Mouse (Mus musculus): ENCODE measurements at regions not wholly inside any gene's neighbourhood (a gene's known extent, or its start where the extent isn't known, plus 50 kb on each side); places are given as distances from the start of the nearest gene placed in this dataset.

DNA sequence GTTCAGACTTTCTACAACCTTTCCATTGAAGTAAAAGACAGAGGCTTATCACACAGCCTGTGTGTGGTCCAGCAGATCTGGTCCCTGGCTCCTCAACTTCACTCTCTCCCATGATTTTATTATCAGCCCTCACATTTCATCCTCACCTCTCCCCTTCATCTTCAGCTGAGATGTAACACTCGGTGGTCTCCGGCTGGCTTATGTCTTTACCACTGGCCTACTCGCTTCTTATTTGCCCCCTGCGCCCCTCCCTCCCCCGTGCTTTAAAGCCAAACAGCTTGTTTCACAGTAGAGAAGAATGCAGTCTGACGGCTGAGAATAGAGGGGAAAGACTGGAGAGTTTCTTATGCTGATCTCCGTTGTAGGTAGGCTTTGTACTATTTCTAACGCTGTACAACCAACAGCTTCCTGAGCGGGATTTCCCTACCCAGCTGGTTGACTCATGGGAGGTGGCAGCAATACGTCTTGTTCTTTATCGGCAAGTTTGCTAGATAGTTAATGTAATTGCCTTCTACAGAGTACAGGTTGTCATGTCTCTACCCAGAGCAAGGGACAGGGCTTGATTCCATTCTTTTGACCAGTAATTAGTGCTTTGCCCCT, 152.9 kb upstream of the Cmc1 start:
- Histone ChIP-seq H3K4me1 (replicated peaks; ENCODE audit: control insufficient read depth, insufficient read depth, low read length) (no peaks in the 10 kb centered on the region), H3K9ac (ENCODE audit: low read depth, low read length) (no peak overlapping the region), H3K27ac (ENCODE audit: low read depth, low read length) (no peak overlapping the region), H3K36me3 (ENCODE audit: control insufficient read depth, insufficient read depth) (no peaks in the 10 kb centered on the region), H3K4me2 (replicated peaks; ENCODE audit: low read depth) (no peak overlapping the region), H3K9me3 (ENCODE audit: control insufficient read depth) (no peaks in the 10 kb centered on the region), H3K27me3 (replicated peaks; ENCODE audit: control insufficient read depth, insufficient read depth, low read length) (no peaks in the 10 kb centered on the region), H3K4me3 (ENCODE audit: low read depth, low read length) (no peak overlapping the region)
- no peak for TF ChIP-seq CTCF (IDR thresholded peaks at IDR 0.05; ENCODE audit: low read depth)
- ATAC-seq, result no peak
- 67% methylated on average over 11 of the region's 11 CpGs for WGBS

DNA sequence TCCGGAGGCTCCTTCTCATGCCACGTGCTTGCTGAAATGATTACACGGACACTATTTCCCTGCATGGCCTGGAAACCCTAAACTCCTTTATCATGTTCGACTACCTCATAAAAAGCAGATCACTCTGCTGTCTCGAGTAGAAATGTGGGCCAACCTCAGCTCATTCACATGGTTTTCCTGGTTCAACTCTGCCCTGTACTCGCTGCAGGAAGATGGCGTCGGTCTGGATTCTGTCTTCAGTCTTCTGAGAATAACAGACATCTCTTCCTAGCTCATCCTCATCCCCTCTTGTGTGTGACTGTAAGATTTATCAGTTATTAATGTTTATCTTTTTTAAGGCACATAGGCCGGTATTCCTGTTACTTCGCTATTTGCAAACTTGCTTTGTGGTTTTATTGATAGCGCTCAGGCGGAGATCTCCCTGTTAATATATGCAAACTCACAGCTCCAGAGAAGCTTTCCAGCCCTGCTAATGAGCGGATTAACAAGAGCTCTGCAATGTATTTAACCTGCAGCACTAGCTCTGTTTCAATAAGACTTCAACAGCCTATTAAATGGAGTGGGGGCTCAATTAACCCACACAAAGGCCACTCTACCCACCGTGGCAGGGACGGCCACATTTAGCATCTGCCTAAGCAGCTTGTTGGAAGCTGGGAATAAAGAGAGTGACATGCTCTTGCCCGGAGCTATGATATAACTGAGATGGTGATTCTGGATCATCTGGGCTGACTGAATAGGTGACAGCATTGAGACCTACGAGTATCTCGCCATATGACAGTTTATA, 159.5 kb upstream of the Eomes start:
- TF ChIP-seq CTCF (IDR thresholded peaks at IDR 0.05; ENCODE audit: low read depth), result no peak
- Histone ChIP-seq H3K9me3 (ENCODE audit: control insufficient read depth) (no peaks in the 10 kb centered on the region), H3K36me3 (ENCODE audit: control insufficient read depth, insufficient read depth) (no peaks in the 10 kb centered on the region), H3K4me3 (ENCODE audit: low read depth, low read length) (no peak overlapping the region), H3K4me2 (replicated peaks; ENCODE audit: low read depth) (no peak overlapping the region), H3K27me3 (replicated peaks; ENCODE audit: control insufficient read depth, insufficient read depth, low read length) (no peaks in the 10 kb centered on the region), H3K9ac (ENCODE audit: low read depth, low read length) (no peak overlapping the region), H3K27ac (ENCODE audit: low read depth, low read length) (no peak overlapping the region), H3K4me1 (replicated peaks; ENCODE audit: control insufficient read depth, insufficient read depth, low read length) (no peaks in the 10 kb centered on the region)
- 80% methylated on average over 18 of the region's 18 CpGs for WGBS
- ATAC-seq, result no peak

DNA sequence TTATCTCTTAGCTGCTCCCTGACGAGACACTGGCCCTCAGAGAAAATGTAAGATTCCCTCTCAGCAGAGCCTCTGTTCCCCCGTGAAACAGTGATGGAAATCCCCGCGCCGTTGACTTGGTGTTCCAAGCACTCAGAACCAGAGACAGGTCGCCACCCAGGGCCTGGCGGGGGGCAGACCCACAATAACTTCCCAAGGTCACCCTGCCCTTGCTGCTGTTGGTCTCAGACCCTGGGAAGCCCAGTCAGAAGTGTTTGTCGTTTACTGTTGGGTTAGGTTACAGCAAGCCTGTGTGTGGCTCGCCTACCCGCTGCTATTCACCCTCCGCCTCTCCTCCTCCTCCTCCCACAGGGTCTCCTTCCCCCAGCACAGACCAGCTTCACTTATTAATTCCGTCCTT, 154.2 kb upstream of the Eomes start:
- WGBS, result 54% methylated on average over 12 of the region's 12 CpGs
- Histone ChIP-seq H3K4me1 (replicated peaks; ENCODE audit: control insufficient read depth, insufficient read depth, low read length) (no peaks in the 10 kb centered on the region), H3K27ac (ENCODE audit: low read depth, low read length) (no peak overlapping the region), H3K27me3 (replicated peaks; ENCODE audit: control insufficient read depth, insufficient read depth, low read length) (no peaks in the 10 kb centered on the region), H3K36me3 (ENCODE audit: control insufficient read depth, insufficient read depth) (no peaks in the 10 kb centered on the region), H3K4me3 (ENCODE audit: low read depth, low read length) (no peak overlapping the region), H3K9ac (ENCODE audit: low read depth, low read length) (no peak overlapping the region), H3K9me3 (ENCODE audit: control insufficient read depth) (no peaks in the 10 kb centered on the region), H3K4me2 (replicated peaks; ENCODE audit: low read depth) (no peak overlapping the region)
- no peak for TF ChIP-seq CTCF (IDR thresholded peaks at IDR 0.05; ENCODE audit: low read depth)
- ATAC-seq, result no peak

DNA sequence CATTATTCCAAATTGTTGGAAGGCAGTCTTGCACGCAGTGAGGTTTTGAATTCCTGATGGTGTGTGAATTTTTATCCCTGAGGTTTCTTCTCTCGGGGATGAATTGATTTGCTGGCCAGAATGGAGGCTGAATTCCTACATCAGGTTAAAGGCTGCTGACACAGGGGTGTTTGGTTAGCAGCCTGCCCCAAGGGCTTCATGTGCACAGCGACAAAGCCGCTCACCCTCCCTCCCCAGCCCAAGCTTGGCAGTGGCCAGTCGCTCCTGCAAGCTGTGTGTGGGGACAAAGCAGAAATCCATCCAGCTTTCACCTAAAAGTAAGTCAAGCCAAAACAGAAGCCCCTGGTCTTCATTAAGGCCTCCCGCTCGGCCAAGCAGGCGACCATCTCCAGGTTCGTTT, 151.4 kb upstream of the Eomes start:
- Histone ChIP-seq H3K27ac (ENCODE audit: low read depth, low read length) (no peak overlapping the region), H3K27me3 (replicated peaks; ENCODE audit: control insufficient read depth, insufficient read depth, low read length) (no peaks in the 10 kb centered on the region), H3K4me3 (ENCODE audit: low read depth, low read length) (no peak overlapping the region), H3K36me3 (ENCODE audit: control insufficient read depth, insufficient read depth) (no peaks in the 10 kb centered on the region), H3K4me1 (replicated peaks; ENCODE audit: control insufficient read depth, insufficient read depth, low read length) (no peaks in the 10 kb centered on the region), H3K9ac (ENCODE audit: low read depth, low read length) (no peak overlapping the region), H3K4me2 (replicated peaks; ENCODE audit: low read depth) (no peak overlapping the region), H3K9me3 (ENCODE audit: control insufficient read depth) (no peaks in the 10 kb centered on the region)
- ATAC-seq, result no peak
- WGBS, result 76% methylated on average over 9 of the region's 9 CpGs
- TF ChIP-seq CTCF (IDR thresholded peaks at IDR 0.05; ENCODE audit: low read depth), result no peak

DNA sequence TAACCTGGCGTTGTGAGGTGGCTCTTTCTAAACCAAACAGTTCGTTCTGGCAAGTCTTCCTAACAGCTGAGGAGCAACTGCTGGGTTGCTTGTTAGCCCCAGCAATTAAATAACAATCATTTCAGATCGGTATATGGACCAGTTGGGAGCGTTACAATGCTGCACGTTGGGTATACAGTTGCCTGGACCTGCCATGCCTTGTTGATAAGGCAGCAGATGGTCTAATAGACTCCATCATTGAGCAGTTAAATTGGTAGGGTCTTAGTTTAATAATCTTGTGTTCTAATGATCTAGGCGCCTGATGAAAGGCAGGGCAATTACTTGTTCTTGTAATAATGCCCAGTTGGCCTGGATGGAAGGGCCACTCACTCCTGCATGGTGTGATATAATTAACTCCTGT, 150.1 kb upstream of the Eomes start:
- no peaks in the 10 kb centered on the region for H3K9me3 ChIP-seq (ENCODE audit: control insufficient read depth)
- no peaks in the 10 kb centered on the region for H3K4me1 ChIP-seq (replicated peaks; ENCODE audit: control insufficient read depth, insufficient read depth, low read length)
- H3K36me3 ChIP-seq (ENCODE audit: control insufficient read depth, insufficient read depth), result no peaks in the 10 kb centered on the region
- H3K4me3 ChIP-seq (ENCODE audit: low read depth, low read length), result no peak overlapping the region
- H3K27ac ChIP-seq (ENCODE audit: low read depth, low read length), result no peak overlapping the region
- WGBS, result 87% methylated on average over 6 of the region's 6 CpGs
- no peak overlapping the region for H3K9ac ChIP-seq (ENCODE audit: low read depth, low read length)
- no peak for TF ChIP-seq CTCF (IDR thresholded peaks at IDR 0.05; ENCODE audit: low read depth)
- no peak for ATAC-seq
- H3K4me2 ChIP-seq (replicated peaks; ENCODE audit: low read depth), result no peak overlapping the region
- no peaks in the 10 kb centered on the region for H3K27me3 ChIP-seq (replicated peaks; ENCODE audit: control insufficient read depth, insufficient read depth, low read length)

DNA sequence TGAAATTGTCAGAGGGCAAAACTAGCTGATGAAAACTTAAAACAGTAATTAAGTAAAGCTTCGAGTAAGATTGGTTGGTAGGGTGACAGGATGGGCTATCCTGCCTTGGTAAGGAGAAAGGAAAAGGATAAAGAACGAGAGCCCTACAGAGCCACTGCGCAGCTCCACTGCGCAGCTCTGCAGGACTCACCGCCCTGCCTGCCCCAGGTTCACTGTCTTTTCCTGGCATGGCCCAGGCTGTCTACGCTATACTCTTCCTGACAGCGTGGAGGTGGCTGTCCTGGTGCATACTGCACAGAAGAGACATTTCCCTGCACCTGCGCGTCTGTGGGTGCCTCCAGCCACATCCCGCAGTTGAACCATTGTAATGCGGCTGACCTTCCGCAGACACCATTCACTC, 136.6 kb upstream of the Eomes start:
- no peak overlapping the region for H3K4me3 ChIP-seq (ENCODE audit: low read depth, low read length)
- ATAC-seq, result no peak
- H3K4me1 ChIP-seq (replicated peaks; ENCODE audit: control insufficient read depth, insufficient read depth, low read length), result no peaks in the 10 kb centered on the region
- H3K27ac ChIP-seq (ENCODE audit: low read depth, low read length), result no peak overlapping the region
- no peaks in the 10 kb centered on the region for H3K9me3 ChIP-seq (ENCODE audit: control insufficient read depth)
- H3K36me3 ChIP-seq (ENCODE audit: control insufficient read depth, insufficient read depth), result no peaks in the 10 kb centered on the region
- WGBS, result 40% methylated on average over 12 of the region's 12 CpGs
- H3K9ac ChIP-seq (ENCODE audit: low read depth, low read length), result no peak overlapping the region
- no peak for TF ChIP-seq CTCF (IDR thresholded peaks at IDR 0.05; ENCODE audit: low read depth)
- H3K4me2 ChIP-seq (replicated peaks; ENCODE audit: low read depth), result peak overlapping the region; percentile 33
- no peaks in the 10 kb centered on the region for H3K27me3 ChIP-seq (replicated peaks; ENCODE audit: control insufficient read depth, insufficient read depth, low read length)
